Mouse (Mus musculus): Measurements from ENCODE around the gene Tmem50a. TPM values are rescaled to one million over a fixed set of nuclear protein-coding genes. Genes with fewer than 3 reads are reported as not detected.
A peak's percentile ranks its signal among the peaks of the same experiment; 100 is the strongest.

Gene Tmem50a
- polyA plus RNA-seq, 1 experiment from 2014 or later: 183 TPM

DNA sequence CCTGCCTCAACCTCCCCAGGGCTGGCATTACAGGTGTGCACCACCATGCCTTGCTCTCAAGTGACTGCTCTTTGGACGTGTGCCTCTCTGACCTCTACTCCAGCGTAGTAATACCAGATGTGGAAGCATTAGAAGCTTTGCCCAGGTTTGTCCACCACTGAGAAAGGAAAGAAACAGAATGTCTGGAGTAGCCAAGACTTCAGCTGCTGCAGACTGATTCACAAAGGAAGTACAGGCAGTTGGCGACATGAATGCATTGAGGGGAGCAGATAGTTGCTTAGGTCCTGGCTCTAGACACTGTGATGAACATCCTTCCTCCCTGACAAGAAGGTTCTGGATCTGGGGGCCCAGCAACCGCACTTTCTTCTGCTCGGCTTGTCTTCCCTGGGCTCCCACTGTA lies 58.8 kb downstream of the Tmem50a start:
- 58% methylated on average over 5 of the region's 5 CpGs for WGBS
- peaks cover 10% of the 10 kb centered on the region for H3K4me1 ChIP-seq
- ATAC-seq (ENCODE audit: low FRiP score, low read depth): no peak

GRCm38 (mm10) chr4:134855371-134855770 lies 59.5 kb downstream of the Tmem50a start:
- Histone ChIP-seq H3K36me3 (no peaks in the 10 kb centered on the region), H3K4me3 (no peak overlapping the region), H3K9ac (no peak overlapping the region), H3K9me3 (no peaks in the 10 kb centered on the region), H3K4me2 (replicated peaks) (no peak overlapping the region), H3K27me3 (replicated peaks) (peaks cover 17% of the 10 kb centered on the region; the same call in 1 of the 2 replicates), H3K27ac (no peak overlapping the region), H3K4me1 (peaks cover 16% of the 10 kb centered on the region)
- 62% methylated on average over 3 of the region's 3 CpGs for WGBS
- ATAC-seq (ENCODE audit: low FRiP score, low read depth): no peak

More for the DNA sequence above, 58.8 kb downstream of the Tmem50a start:
- Histone ChIP-seq H3K27me3 (replicated peaks) (peaks cover 17% of the 10 kb centered on the region; the same call in 1 of the 2 replicates), H3K4me3 (no peak overlapping the region), H3K36me3 (no peaks in the 10 kb centered on the region), H3K9me3 (no peaks in the 10 kb centered on the region), H3K9ac (no peak overlapping the region), H3K27ac (no peak overlapping the region), H3K4me2 (replicated peaks) (no peak overlapping the region)

- peaks cover 21% of the 10 kb centered on the region for H3K4me1 ChIP-seq
- no peaks in the 10 kb centered on the region for H3K36me3 ChIP-seq
- H3K27me3 ChIP-seq (replicated peaks): peaks cover 17% of the 10 kb centered on the region; the same call in 1 of the 2 replicates
- H3K4me3 ChIP-seq: peak overlapping the region; percentile 99
- peak; percentile 97 for ATAC-seq (ENCODE audit: low FRiP score, low read depth)
- H3K4me2 ChIP-seq (replicated peaks): peak overlapping the region; percentile 85
- H3K27ac ChIP-seq: peak overlapping the region; percentile 93
- H3K9ac ChIP-seq: peak overlapping the region; percentile 84
- no peaks in the 10 kb centered on the region for H3K9me3 ChIP-seq
- 2% methylated on average over 91 of the region's 91 CpGs for WGBS
These were observed 61.0 kb downstream of the Tmem50a start for GRCm38 (mm10) chr4:134853637-134854485.

- Histone ChIP-seq H3K9ac (peak within 1 kb of the TSS; percentile 99), H3K4me1 (peaks cover 21% of the 10 kb centered on the region), H3K36me3 (no peaks in the 10 kb centered on the region), H3K27ac (peak within 1 kb of the TSS; percentile 93), H3K4me2 (replicated peaks) (peak within 1 kb of the TSS; percentile 85), H3K9me3 (no peaks in the 10 kb centered on the region), H3K27me3 (replicated peaks) (peaks cover 17% of the 10 kb centered on the region; the same call in 1 of the 2 replicates), H3K4me3 (peak within 1 kb of the TSS; percentile 99)
- peak; percentile 98 for ATAC-seq (ENCODE audit: low FRiP score, low read depth)
- under 1% methylated on average over 37 of the region's 38 CpGs for WGBS
These were observed 61.6 kb downstream of the Tmem50a start, which contains the start of gene Maco1 for GRCm38 (mm10) chr4:134853259-134853636. TSS of gene Maco1 (minus strand) at chr4:134853345.

DNA sequence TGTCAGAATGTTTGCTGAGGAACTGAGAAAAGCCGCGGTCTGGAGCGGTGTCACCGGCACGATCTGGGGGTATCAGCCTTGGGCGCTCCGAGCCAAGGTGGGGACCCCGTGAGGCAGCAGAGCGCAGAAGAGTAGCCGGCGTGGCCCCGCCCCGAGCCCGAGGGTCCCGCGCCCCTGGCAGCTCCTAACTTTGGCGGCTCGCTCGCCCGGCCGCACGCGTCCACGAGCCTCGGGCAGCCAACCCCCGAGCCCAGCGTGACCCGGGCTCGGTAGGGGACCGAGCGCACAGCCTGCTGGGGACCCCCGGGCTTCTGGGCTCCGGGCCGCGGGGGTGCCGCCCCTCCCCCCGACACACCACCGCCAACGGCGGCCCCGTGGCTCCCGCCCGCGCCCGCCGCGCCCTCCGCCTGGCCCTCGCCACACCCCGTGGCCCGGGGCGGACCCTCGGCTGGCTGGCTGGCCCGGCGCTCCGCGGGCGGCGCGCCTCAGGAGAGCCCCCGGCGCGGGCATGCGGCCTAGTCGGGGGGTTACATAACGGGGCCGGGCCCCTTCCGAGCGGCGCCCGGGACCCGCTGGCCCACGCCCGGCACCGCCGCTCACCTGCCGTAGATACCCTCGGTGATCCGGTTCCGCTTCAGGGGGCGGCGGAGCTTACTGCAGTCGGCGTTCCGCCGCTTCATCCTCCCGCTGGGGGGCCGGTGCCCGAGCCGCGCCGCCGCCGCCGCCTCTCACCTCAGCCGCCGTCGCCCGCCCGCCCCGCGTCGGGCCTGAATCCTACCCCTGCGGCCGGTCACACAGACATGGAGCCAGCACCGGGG lies 62.2 kb downstream of the Tmem50a start:
- peak overlapping the region; percentile 87 for H3K27ac ChIP-seq
- peaks cover 21% of the 10 kb centered on the region for H3K4me1 ChIP-seq
- no peaks in the 10 kb centered on the region for H3K36me3 ChIP-seq
- under 1% methylated on average over 98 of the region's 106 CpGs for WGBS
- peaks cover 17% of the 10 kb centered on the region; the same call in 1 of the 2 replicates for H3K27me3 ChIP-seq (replicated peaks)
- ATAC-seq (ENCODE audit: low FRiP score, low read depth): peak; percentile 21
- peaks cover 2% of the 10 kb centered on the region; the same call in 1 of the 2 replicates for H3K9me3 ChIP-seq
- H3K4me2 ChIP-seq (replicated peaks): peak overlapping the region; percentile 85
- peak overlapping the region; percentile 99 for H3K9ac ChIP-seq
- H3K4me3 ChIP-seq: peak overlapping the region; percentile 99

DNA sequence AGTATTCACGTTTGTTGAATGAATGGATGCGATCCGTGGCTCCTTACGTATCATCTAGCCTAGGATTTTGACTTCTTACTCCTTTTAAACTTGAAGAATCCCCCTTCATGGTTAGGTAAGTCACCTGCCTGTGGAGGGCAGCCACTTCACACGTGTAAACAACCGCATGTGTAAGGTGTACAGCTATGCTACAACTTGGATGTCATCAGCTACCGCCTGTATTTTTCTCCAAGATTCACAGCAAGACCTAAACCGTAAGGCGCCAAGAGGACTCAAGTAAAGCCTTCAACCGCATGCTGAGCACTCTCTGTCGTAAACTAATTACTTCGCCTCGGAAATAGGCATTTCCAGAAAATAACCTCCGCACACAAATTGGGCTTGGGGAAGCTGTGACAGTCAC lies 62.9 kb downstream of the Tmem50a start:
- H3K27ac ChIP-seq: no peak overlapping the region
- 9% methylated on average over 14 of the region's 14 CpGs for WGBS
- peaks cover 17% of the 10 kb centered on the region; the same call in 1 of the 2 replicates for H3K27me3 ChIP-seq (replicated peaks)
- H3K9me3 ChIP-seq: peaks cover 3% of the 10 kb centered on the region; the same call in 1 of the 2 replicates
- ATAC-seq (ENCODE audit: low FRiP score, low read depth): no peak
- H3K9ac ChIP-seq: peak overlapping the region; percentile 99
- H3K36me3 ChIP-seq: no peaks in the 10 kb centered on the region
- peaks cover 21% of the 10 kb centered on the region for H3K4me1 ChIP-seq
- peak overlapping the region; percentile 99 for H3K4me3 ChIP-seq
- H3K4me2 ChIP-seq (replicated peaks): peak overlapping the region; percentile 85

DNA sequence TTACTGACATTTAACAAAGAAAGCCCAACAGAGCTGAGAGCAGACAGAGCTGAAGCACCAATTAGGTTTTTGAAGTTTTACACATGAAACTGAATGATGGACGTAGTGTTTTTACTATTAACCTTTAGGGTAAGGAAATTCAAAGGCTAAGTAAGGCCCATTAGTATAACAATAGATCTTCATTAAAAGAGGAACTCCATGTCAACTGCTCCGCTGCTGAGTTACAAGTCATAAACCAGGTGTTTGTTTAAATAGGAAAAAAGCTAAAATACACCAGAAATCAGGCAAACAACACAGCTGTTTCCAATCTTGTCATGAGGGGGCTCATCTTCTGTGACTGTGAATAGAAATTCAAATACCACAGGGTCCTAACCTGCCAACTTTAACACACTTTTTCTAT lies 63.6 kb downstream of the Tmem50a start:
- H3K4me2 ChIP-seq (replicated peaks): peak overlapping the region; percentile 85
- 32% methylated on average over 2 of the region's 2 CpGs for WGBS

GRCm38 (mm10) chr4:134850551-134850950 lies 64.3 kb downstream of the Tmem50a start:
- no peaks in the 10 kb centered on the region for H3K36me3 ChIP-seq
- peaks cover 21% of the 10 kb centered on the region for H3K4me1 ChIP-seq
- no peak overlapping the region for H3K4me3 ChIP-seq
- 74% methylated on average over 4 of the region's 4 CpGs for WGBS
- H3K9me3 ChIP-seq: peaks cover 3% of the 10 kb centered on the region; the same call in 1 of the 2 replicates
- ATAC-seq (ENCODE audit: low FRiP score, low read depth): no peak
- H3K27ac ChIP-seq: no peak overlapping the region
- H3K9ac ChIP-seq: no peak overlapping the region
- H3K27me3 ChIP-seq (replicated peaks): 0 out of 2 replicates have a peak, but pooled peaks cover 3% of the 10 kb centered on the region
- H3K4me2 ChIP-seq (replicated peaks): peak overlapping the region; percentile 85

More for the DNA sequence above, 63.6 kb downstream of the Tmem50a start:
- Histone ChIP-seq H3K36me3 (no peaks in the 10 kb centered on the region), H3K4me1 (peaks cover 21% of the 10 kb centered on the region), H3K9me3 (peaks cover 3% of the 10 kb centered on the region; the same call in 1 of the 2 replicates), H3K9ac (peak overlapping the region; percentile 99; the same call in 1 of the 2 replicates), H3K27me3 (replicated peaks) (peaks cover 10% of the 10 kb centered on the region; the same call in 1 of the 2 replicates), H3K4me3 (peak overlapping the region; percentile 99; the same call in 1 of the 2 replicates), H3K27ac (no peak overlapping the region)
- ATAC-seq (ENCODE audit: low FRiP score, low read depth): no peak

Other genes with a start within 250 kb of the Tmem50a start
- 5.1 and 6.3 TPM in 2 replicates for gene Man1c1, start 210.7 kb downstream of the Tmem50a start, polyA plus RNA-seq (2016; fragmentation: Nextera tagmentation; extraction: Ambion mirVana)
- 5.3 and 7.0 TPM in 2 replicates for gene Ldlrap1, start 147.0 kb downstream of the Tmem50a start, polyA plus RNA-seq (2016; fragmentation: Nextera tagmentation; extraction: Ambion mirVana)
- gene Maco1, start 61.7 kb downstream of the Tmem50a start, polyA plus RNA-seq (2016; fragmentation: Nextera tagmentation; extraction: Ambion mirVana): 92.8 and 96.9 TPM in 2 replicates
- gene Rhd, start 50.5 kb downstream of the Tmem50a start, polyA plus RNA-seq (2016; fragmentation: Nextera tagmentation; extraction: Ambion mirVana): 5.4 and 6.7 TPM in 2 replicates
- gene Rsrp1, start 8.6 kb upstream of the Tmem50a start, polyA plus RNA-seq (2016; fragmentation: Nextera tagmentation; extraction: Ambion mirVana): 470 and 511 TPM in 2 replicates
- gene Syf2, start 15.9 kb upstream of the Tmem50a start, polyA plus RNA-seq (2016; fragmentation: Nextera tagmentation; extraction: Ambion mirVana): 82.6 and 85.0 TPM in 2 replicates
- gene Runx3, start 205.6 kb upstream of the Tmem50a start, polyA plus RNA-seq (2016; fragmentation: Nextera tagmentation; extraction: Ambion mirVana): 1.6 and 2.1 TPM in 2 replicates

All from neural tube, embryonic 12.5 days (tissue).